Mouse (Mus musculus) urinary bladder, postnatal 14 days (tissue): Measurements from ENCODE around the gene Mlycd.
"Not testable (repeated sequence)": the region's sequence is repeated elsewhere in the genome, so short reads cannot be mapped to it uniquely, and the experiment has no call there.

Experiments used
- DNase-seq: peaks from one replicate; pipeline ENCODE4 v3.0.0; 2021; ENCODE audit warnings: low spot score

The Mlycd gene

DNA sequence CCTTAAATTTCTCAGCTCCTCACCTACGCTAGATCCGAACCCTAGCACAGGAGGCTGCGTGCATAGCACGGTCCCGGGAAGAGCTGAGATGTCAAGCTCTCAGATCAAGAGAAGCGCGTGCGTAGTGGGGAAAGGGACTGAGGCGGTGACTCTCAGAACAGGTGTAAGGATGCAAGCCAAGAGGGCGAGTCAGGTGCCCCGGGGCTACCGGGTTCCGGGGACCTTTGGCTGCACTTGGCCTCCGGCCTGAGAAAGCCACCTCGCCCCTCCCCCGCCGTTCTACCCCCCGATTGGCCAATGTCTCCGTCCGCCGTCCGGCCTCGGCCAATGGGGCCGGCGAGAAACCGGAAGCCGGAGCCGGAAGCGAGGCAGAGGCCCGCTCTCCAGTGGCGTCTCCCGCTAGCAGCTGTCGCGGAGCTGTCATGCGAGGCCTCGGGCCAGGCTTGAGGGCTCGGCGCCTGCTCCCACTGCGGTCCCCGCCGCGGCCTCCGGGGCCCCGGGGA, at the start of gene Mlycd:
Mlycd (plus strand) TSS at position 355 of the 503 bp plus-strand sequence.
- DNase-seq = peak; percentile 94

DNA sequence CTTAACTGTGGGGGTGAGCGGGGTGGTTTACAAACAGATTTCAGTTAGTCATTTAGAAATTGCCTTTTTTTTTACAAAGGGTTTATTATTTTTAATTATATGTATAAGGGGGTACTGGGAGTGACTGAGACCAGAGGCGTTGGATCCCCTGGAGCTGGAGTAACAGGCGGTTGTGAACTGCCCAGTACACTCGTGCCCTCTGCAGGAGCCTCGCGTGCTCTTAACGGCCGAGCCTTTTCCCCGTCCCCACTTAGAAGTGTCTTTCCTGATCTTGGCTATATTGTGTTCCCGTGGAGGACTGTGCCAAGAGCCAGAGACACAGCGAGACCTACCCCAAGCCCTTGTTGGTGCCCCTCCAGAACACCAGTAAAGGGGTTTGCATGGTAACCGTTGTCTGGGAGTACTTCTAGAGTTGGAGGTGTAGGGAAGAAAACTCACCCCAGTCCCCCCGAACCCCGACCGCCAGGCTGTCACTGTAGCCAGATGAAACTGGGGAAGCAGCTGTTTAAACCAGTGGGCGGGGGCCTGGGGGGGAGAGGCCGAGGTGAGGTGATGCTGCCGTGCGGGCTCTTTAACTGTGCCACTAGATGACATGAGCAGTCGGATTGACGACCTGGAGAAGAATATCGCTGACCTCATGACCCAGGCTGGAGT, 49.5 kb upstream of the Mlycd start:
- DNase-seq = no peak

DNA sequence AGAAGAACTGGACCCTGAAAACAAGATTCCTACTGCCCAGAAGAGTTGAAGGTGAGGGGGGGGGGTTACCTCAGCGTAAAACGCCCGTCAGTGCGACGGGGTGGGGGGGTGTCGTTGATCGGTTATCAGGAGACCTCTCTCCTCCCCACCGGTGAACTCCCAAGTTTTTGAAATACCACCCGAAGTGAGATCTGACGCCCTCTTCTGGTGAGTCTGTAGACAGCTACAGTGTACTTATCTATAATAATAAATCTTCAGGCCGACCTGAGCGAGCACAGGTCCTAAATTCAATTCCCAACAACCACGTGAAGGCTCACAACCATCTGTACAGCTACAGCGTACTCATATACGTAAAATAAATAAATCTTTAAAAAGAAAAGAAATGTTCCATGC, 49.0 kb upstream of the Mlycd start:
- no peak for DNase-seq

DNA sequence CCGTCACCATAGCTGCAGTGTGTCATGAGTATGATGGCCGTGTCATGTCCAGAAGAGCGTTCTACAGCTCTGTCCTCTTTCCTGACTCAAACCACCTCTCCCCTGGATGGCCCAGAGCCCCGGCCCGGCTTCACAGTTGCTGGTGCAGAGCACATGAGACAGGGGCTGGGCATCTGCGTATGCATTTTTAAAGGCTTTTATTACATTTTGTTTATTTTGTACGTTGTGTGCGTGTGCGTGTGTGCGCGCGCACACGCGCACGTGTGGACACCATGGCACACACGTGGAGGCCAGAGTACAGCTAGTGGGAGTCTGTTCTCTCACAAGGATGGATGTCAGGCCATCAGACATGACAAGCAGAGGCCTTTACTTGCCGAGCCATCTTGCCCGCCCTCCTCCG, 43.0 kb upstream of the Mlycd start:
- DNase-seq = no peak

DNA sequence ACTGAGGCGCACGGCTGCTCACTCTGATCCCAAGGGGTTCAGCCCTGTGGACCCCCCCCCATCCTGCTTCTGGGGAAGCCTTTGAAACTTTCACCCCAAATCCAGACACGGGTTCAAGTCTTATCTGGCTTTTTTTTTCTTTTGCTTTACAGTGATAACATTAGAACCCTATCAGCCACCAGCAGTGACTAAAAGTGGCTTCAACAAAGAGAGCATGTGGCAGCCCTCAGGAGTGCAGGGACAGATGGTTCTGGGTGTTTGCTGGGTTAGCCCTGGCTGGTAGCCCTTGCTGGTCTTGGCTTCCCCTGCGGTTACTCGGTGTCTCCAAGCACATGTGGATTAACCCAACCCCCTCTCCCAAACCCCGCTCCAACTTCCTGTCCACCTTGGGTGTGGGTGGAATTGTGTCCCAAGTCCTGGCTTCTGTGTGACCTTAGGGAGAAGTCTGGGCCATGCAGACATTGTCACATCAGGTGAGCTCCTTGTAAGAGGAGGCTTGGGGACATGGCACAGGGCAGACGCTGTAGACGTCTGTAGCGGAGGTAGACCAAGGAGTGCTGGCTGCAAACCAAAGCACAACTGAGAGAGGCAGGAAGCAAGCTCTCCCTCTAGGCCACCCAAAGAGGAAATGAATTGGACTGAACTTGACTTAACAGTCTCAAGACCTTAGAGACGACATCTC, 41.6 kb upstream of the Mlycd start:
- DNase-seq = no peak

DNA sequence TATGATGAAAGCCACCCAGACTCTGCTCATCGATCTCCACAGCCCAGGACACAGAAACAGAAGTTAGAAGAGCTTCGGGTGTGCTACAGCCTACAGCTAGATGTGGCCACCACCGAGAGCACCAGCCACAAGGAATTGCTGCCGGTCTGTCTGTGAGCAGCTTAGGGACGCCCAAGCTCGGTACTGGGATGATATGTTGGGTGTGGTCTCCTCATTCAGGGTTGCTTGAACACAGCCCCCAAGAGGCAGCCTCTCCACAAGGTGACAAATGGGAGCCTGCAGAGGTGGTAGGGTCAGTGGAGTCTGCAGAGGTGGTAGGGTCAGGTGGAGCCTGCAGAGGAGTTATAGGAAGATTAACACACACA, 41.0 kb upstream of the Mlycd start:
- no peak for DNase-seq

DNA sequence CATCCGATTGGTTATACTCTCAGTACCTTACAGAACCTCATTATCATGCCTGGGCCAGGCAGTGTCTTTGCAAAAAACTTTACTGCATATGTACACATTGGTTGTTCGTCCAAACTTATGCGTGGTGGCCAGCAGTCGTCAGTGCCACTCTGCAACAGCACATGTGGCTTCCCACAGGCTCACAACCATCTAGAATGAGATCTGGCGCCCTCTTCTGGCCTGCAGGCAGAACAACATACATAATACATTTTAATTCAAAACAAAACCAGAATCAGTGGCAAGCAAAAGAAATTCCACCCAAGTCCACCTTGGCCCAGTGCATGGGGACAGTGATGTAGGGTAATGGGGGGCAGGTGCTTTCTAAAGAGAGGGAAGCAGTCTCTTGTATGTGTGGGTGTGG, 38.0 kb upstream of the Mlycd start:
- not testable (repeated sequence) for DNase-seq

DNA sequence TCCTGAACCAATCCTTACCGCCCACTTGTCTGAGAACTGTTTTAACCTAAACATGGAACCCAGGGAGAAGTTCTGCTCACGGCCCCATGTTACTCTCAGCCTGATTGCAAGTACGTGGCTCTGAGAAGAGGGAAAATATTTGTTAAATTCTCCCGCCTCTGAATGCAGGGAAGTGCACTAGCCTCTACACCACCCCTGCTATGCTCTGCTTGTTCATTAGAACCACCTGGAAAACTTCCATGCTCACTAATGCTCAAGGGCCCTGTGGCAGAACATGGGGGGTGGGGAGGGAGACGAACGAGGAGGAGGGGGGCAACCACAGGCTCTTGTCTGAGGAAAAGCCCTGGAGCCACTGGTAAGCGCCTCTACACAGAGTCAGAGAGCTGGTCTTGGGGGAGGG, 36.5 kb upstream of the Mlycd start:
- DNase-seq = no peak

DNA sequence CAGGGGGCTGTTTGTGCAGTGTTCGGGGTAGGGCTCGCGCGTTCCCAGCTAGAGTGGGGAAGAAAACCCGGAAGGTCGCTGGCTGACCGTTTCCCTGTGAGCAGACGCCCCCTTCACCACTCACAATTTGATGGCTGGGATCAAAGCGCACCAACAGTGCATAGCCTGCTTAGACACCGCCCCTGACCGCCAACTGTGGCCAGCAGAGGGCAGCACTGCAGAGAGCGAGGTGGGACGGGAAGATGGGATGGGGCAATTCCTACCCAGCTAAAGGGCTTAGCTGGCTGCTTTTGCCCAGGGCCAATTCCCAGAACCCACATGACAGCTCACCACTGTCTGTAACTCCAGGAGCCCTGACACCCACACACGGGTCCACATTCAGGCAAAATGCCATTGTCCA, 35.8 kb upstream of the Mlycd start:
- DNase-seq = peak; percentile 57

DNA sequence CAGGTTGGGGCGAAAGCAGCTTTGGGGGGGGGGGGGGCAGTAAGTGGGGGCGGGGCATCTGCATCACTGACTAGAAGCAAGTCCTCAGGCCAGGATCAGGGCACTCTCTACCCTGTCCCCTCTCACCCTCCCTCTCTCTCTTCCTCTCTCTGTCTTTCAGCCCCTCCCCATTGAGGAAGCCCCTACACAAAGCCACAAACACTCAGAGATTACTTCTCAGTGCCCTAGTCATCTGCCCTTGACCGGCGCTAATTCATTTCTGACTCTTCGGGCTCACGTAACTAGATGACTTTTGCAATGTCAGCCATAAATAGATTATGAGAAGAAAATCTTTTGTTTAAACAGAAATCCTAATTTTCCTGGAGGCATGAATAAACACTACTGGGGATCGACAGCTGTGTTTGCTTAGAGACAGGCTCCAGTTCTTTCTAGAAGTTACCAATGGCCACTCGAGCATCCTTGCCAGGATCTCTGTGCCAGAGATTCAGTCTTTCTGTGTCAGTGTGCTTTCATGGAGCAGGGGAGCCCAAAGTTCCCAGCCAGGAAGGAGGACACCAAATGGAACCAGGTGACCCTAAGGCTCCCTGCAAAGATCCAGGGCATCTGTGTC, 33.9 kb upstream of the Mlycd start:
- DNase-seq = no peak

DNA sequence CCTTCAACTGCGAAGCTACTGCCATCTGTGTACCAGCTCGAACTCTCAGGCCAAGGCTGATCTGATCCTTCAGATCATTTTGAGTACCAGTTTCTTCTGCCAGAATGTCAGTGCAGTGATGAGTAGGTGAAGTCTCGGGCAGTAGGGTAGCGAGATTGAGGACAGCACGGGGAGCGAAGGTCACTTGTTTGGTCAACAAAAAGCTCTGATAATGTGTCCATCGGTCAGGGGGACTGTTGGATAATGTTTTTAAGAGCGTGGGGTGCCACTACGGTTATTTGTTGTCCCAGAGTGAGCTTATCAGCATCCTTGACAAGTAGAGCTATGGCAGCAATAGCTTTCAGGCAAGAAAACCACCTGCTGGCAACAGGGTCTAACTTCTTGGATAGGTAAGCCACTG, 20.0 kb upstream of the Mlycd start:
- not testable (repeated sequence) for DNase-seq

DNA sequence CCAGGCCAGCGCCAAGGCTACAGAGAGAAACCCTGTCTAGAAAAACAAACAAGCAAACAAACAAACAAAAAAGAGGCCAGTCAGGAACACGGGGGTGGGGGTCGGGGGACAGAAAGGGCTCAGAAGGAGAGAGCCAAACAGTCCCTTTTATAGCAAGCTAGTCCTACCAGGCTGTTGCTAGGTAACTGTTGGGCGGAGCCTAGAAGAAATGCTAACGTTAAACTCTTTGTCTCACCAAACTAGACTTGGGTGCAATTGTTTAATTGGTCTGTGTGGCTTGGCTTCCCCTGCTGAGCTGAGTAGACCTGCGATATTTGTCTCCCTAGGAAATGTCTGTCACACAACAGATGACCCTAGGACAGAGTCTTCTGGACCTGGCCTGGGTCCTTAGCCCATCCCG, 16.2 kb upstream of the Mlycd start:
- DNase-seq = no peak

DNA sequence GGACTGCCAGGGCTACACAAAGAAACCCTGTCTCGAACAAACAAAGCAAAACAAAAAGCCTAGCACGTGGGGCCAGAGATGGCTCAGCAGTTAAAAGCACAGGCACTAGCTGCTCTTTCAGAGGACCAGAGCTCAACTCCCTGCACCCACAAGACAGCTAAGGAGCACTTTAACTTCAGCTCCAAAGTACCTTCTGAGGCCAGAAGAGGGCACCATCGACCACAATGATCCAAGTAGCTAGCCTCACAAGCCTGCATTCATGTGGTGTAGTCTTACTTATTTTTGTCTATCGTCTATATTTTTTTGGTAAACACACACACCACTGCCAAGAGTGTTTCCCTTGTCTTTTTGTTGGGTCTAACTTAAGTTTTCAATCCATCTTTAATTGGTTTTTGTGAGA, 14.1 kb upstream of the Mlycd start:
- no peak for DNase-seq

DNA sequence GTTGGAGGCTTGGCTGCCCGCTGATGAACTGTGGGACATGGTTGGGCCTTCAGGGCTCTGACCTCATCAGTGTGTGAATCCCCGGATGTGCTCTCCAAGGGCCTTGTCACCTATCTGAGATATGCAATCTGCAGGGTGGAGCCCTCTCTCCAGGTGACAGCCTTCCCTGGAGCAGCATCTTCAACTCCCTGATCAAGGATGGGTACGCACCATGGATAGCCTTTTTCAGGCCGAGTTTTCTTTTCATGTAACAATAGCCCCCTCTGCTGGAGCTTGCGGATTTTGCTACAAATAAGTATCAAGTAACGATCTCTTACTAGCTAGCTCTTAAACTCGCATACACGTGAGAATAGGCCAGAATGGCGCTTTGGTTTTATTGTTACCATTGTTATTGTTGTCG, 10.2 kb upstream of the Mlycd start:
- peak; percentile 73 for DNase-seq

DNA sequence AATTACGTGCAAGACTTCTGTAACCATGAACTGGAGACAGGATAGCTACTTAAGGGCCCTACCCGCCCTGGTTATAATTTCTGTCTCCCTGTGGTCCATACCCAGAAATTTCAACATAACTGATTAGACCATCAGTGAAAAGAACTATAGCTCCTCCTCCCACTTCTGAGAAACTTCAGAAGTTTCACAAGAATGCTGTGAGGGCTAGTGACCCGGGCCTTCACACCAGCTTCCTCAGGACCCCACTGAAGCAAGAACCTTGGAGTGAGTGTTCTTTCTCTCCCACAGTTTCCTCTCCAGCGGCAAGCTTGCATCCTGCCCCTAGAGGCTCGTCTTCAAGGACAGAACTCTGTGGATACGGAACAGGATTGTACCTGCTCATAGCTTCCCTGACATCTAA, 8.8 kb upstream of the Mlycd start:
- no peak for DNase-seq

DNA sequence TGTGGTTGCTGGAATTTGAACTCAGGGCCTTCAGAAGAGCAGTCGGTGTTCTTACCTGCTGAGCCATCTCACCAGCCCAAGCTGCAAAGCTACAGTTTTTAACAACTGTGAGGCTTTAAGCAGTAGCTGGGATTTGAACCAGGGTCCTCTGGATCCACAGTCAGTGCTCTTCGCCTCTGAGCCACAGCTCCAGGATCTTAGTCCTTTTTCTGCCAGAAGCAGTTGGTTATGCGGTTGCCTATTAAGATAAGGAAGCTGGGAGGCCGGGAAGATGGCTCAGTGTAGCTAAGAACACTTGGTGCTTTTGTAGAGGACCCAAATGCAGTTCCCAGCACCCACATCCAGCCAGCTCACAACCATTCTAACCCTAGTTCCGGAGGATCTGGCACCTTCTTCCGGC, 7.7 kb upstream of the Mlycd start:
- no peak for DNase-seq

DNA sequence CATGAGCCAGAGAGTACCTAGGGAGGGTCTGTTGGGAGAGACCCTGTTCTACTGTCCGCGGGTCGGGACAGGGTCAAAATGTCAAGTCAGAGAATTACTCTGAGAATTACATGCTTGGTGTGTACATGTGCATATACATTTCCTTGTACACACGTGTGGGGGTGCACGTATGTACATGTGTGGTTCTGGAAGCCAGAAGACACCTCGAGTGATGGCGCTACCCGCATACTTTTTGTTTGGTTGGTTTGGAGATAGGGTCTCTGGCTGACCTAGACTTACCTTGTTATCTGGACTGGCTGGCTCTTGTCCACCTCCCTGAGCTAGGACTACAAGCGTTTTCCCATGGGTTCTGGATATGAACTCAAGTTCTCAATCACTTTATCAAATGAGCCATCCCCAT, 581 bp upstream of the Mlycd start:
- no peak for DNase-seq

DNA sequence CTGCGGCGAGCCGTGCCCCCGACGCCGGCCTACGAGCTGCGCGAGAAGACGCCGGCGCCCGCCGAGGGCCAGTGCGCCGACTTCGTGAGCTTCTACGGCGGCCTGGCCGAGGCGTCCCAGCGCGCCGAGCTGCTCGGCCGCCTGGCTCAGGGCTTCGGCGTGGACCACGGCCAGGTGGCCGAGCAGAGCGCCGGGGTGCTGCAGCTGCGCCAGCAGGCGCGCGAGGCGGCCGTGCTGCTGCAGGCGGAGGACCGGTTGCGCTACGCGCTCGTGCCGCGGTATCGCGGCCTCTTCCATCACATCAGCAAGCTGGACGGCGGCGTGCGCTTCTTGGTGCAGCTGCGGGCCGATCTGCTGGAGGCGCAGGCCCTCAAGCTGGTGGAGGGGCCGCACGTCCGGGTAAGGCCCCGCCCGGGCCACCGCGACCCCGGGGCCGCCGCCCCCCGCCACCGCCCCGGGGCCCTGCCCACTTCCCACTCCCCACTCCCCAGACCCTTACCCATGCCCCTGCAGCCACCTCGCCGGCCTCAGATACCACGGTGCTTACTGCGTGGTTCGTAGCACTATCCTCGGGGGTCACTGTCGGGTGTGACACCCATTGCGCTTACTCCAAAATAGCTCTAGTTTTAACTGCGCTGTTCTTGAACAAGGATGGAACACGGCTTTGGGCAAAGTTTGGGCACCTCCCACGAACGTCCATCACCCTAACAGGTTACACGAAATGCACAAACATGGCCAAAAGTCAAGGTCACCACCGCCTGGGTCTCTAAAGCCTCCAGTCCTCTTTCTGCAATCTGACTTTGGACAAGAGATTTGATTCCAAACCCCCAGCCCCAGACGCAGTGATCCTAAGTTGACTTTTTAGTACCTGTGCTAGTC, 633 bp downstream of the Mlycd start:
- DNase-seq = no peak

DNA sequence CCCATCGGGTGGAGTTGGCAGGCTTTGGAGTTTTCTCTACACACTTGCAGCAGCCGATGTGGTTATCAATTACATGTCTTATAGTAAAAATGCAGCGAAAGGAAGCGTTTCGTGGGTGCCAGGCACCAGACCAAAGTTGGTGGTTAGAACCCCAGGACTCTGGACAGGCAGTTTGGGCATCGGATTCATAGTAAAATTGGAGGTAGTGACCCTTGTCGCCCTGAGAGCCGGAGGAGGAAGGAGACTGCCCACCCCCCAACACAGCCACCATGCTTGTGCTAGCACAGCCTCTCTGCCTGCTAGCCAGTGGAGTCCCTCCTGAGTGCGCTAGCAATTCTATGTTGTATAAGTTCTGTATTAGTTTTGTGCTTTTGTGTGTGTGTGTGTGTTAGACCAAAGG, 3.9 kb downstream of the Mlycd start:
- no peak for DNase-seq

DNA sequence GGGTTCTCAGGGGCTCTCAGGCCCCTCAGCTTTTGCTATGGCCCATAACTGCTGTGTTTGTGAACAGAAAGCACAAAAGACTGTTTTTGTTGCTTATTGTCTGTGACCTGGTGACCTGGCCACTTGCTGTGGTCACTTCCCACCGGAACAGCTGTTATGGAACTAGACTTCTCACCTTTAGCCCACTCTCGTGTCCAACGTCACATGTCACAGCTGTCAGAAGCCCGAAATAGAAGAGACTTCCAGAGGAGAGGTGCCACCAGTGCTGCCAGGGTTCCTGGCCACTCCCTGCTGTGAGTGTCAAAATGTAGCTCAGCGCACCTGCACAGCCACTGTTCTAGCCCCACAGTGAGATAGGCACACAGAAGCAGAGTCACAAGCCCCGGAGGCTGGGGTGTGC, 4.6 kb downstream of the Mlycd start:
- DNase-seq = no peak

DNA sequence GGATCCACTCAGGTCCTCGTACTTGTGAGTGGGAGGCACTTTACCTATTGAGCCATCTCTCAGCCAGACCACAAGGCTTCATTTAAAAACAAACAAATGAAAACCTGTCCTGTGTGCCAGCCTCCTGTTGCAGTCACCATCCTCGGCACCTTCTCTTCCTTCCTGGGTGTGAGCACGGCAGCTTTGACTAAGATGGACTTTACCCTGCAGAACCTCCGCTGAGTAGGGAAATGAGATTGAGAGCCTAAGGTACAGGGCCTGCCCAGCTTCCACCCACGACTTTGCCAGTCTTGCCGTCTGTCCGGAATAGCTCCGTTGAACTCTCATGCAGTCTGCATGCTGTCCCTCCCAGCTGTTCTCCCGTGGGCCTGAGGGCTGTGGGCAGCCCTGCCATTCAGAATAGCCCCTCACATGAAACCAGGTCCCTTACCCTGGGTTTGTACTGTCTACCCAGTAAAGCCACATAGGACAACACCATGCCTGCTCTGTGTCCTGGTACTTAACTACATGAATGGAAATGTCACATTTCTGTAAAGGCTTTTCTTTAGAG, 5.5 kb downstream of the Mlycd start:
- no peak for DNase-seq

DNA sequence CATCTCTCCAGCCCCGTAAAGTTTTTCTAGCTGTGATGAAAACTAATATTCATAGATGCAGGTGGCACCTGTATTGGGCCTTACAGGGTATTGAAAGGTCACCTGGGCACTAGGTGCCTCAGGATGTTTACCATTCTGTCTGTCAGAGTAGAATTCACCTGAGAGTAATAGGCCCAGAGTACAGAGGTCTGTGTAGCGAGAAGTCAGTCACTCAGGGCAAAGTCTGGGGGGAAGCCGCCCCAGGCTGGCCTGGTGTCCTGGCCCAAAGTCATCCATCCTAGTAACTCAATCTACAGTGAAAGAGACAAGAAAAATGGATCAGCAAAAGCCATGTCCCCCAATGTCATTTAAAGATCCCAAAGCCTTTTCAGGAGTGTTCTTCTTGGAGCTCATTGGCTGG, 6.2 kb downstream of the Mlycd start:
- no peak for DNase-seq
